Mouse (Mus musculus): Measurements from ENCODE around the gene Ccdc6.

Ccdc6 gene

DNA sequence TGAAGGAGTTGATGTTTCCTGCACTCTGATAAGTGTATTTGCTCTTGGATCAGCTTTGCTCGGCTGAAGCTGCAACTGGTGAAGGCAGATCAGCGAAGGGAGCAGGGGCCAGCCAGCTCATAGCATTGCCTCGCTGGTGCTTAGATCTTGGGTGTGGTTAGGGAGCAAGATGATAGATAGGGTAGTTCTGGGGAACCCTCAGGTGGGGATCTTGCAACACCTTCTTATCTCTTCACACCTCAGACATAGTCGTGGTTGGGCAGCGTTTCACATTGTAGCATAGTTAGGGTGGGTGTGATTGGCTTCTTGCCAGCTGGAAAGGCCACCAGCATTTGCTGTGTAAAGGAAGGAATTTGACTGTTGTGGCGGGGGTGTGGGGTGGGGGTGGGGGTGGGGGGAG lies 36.3 kb downstream of the Ccdc6 start:
- DNase-seq: no peak

DNA sequence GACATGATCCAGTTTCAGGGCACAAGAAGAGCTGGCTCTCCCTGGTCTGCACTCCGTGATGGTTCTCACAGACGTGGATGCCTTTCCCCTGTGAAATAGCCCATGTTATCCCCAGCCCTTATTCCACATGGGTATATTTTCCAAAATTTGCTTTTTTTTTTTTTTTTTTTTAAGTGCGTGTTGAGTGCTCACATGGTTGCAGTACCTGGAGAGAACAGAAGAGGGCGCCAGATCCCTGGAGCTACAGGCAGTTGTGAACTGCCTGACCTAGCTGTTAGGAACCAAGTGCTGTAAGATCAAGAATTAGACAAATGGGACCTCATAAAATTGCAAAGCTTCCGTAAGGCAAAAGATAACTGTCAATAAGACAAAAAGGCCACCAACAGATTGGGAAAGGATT lies 38.8 kb downstream of the Ccdc6 start:
- DNase-seq: peak; percentile 60

DNA sequence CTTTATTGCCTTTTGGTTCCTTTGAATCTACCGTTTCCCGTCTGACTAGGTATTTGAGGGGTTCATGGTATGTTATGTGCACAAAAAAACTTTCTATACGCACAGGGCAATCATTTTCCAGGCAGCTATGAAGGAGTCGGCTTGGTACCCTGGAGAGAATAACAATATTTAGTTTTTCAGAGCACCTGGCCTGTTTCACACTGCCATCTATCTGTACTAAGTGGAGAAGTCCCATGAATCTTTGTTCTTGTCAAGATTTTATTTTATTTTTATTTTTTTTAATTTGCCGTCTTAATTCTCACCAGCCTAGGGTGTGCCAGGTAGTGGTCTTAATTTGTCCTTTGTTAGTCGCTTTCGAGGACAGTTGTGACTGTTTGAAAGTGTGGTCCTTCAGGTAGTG lies 40.7 kb downstream of the Ccdc6 start:
- DNase-seq: no peak

DNA sequence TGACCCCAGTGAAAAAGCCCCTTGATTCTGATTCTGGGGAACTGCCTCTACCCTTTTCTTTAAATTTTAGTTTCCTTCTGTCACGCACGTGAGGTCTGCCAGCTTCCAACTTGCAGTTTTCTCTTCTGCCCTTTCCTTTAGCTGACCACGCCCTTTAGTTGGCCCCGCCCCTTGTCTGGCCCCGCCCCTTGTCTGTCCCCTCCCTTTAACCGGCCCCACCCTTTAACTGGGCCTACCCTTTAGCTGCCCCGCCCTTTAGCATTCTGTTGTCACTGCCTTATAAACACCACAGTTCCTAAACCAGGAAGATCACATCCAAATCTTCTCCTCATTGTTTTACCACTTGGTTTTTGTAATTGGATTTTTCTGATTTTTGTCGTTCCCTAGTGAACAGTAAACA lies 41.2 kb downstream of the Ccdc6 start:
- no peak for DNase-seq

DNA sequence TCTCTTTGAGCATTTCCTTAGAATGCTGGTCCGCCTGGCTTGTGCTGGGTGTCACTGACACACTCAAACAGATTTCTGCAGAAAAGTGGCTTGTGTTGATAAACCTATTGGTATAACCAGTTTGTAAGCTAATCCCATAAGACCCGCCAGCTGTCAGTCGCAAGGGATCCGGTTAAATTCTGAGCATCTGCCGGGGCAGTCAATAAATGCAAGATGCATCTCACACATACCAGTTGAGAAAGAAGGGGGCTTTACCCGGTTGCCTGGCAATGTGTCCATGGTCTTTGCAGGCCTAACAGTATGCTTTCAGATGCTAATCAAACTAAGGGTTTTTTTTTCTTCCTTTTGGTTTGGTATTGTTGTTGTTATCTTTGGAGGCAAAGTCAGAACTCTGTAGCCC lies 42.4 kb downstream of the Ccdc6 start:
- DNase-seq: no peak

DNA sequence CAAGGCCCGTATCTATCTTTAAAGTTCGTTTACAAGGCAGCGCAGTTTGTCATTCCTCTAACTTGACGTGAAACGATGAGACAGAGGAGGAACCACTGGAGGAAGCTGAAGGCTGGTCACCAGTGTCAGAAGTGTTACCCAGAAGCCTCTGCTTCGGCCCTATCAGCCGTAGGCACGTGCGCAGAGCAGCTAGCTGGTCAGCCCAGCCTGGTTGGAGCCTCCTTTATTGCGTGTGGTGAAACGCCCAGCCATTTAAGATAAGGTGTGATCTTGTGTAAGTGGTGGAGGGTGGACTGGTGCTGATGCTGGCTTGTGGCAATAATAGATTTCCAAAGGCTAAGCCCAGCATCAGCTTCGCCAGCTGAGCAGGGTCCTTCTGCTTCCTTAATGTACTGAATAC lies 43.5 kb downstream of the Ccdc6 start:
- DNase-seq: no peak

DNA sequence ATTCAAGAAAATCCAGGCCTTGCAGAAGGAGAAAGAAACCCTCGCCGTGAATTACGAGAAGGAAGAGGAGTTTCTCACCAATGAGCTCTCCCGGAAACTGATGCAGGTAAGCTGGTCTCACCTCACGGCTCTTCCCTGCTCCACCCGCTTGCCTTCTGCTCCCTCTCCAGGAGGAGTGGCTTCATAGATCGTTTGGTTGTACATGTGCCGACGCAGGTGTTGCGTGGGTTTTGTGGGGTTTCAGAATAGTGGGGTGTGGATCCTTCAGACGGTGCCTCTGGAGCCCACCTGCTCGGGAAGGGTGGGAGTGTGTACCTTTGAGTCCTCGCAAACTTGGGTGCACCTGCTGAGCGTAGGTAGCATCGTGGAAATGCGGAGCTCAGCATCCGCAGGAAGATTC lies 45.7 kb downstream of the Ccdc6 start:
- no peak for DNase-seq

DNA sequence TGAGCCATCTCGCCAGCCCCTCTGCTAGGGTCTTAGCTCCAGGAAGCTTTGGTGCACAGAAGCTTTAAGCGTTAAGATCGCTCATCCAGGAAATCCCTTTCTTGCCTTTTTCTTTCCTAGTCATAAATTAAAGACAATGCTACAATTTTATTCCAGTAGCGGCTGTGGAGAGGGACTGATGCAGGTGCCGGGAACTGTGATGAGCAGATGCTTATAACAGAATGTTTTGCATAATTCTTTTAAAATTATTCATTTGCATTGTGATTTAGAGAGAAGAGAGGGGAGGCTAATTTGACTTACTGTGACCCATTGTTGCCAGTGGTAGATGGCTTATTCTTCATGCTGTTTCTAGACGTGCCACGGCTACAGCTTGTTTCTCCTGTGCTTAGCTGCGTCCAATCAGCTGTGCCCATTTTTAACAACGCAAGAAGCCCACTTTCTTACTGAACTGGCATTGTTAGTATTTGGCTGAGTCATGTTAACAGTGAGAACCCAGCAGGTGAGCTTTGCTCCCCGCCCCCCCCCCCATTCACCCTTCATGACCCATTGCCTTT lies 47.2 kb downstream of the Ccdc6 start:
- DNase-seq: no peak

DNA sequence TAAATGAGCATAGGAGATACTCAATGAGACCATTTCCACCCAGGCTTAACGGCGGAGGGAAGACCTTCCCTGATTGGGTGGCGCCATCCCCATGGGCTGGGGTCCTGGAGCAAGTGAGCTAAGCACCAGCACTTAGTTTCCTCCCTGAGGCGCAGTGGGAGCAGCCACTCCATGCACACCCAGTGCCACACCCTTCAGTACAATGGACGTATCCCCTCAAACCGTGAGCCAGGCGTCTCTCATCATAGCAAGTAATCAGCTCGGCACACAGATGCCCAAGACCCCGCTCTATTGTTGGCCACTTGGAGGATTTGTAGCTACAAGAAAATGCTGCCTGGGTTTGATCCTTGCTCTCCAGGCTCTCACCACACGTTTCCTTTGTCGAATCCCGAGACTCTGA lies 49.0 kb downstream of the Ccdc6 start:
- no peak for DNase-seq

DNA sequence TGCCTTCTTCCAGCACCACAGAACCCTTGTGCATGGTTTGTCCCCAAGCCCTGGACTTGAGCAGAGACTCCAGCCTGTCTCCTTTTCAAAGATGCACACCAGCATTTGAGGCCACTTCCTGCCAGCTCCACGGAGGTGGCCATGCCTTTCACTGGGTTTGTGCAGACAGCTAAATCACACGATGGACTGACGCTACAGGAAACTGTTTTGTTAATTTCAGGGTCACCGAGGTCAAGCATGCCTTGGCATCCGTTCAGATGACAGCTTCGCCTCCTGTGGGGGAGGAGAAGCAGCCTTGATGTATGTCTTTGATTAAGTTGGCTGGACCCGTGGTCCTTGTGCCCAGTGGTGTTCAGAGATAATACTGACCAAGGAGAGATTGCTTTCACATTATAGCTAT lies 52.2 kb downstream of the Ccdc6 start:
- peak; percentile 26 for DNase-seq

DNA sequence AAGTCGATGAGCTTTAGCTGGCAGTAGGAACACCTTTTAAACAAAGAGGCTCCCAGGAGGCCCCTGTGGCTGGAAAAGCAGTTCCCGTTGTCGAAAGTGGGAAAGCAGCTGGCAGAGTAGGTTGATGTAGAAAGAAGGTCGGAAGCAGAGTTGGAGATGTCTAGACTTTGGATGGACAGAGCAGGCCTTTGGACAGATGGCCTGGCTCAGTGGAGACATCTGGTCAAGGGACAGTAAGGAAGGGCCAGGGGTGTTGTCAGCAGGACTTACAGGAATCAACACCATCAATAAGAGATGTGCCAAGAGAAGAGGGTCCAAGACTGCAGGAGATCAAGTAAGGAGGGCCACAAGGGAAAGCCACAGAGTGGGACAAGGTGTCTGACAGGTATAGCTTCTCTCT lies 53.4 kb downstream of the Ccdc6 start:
- DNase-seq: no peak

DNA sequence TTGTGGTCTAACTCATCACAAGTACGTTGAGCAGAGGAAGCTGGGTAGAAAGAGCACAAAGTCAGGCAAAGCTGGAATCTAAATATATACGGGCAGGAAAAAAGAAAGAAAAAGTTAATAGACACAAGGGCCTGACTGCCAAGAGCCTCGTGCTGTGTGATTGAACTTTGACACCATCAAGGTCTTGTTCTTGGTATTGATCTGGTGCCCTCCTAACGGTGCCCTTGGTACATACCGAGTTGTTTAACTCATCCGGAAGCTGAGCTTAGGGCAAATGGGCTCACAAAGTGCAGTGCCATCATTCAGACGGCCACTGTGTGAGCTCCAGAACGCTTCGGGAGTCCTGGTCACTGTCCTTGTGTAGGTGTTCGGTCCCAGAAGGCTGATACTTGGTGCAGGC lies 54.2 kb downstream of the Ccdc6 start:
- no peak for DNase-seq

DNA sequence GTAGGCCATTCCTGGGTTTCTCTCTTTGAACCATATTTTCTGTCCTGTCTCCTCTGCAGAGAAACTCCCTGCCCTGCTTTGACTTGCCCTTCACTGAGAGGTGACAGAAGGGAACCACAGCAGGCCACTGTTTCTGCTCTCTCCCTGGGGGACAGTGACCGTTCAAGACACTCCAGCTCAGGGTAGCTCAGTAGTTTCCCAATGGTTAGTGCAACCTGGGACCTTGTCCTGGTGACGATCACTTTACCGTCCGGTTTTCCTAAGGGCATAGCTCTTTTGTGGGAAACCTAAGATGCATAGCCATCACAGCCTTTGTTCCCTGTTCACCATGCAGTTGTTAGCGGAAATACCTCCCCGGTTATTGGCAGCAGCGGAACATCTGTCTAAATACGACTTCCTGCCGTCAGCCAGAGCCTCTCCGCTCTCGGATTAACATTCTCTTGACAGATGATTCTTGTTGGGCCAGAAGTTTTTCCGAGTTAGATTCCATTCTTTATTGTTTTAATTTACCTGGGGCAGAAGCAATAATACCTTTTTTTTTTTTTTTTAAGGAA lies 55.3 kb downstream of the Ccdc6 start:
- peak; percentile 51 for DNase-seq

DNA sequence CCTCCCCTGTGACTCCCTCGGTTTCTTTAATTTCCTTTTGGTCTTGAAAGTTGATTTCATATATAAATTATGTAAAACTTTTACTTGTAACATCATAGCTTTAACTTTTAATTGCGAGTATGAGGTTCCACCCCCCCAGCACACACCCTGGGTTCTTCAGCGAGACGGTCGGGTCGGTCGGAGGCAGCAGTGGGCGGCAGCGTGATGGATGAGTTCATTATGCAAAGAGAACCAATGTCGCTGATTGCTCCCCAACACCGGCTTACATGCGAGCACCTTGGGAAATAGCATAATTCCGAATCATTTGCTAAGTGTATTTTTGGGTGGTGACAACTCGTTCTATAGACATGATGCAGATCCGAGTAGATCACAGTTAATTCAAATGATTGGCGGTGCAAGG lies 56.9 kb downstream of the Ccdc6 start:
- no peak for DNase-seq

DNA sequence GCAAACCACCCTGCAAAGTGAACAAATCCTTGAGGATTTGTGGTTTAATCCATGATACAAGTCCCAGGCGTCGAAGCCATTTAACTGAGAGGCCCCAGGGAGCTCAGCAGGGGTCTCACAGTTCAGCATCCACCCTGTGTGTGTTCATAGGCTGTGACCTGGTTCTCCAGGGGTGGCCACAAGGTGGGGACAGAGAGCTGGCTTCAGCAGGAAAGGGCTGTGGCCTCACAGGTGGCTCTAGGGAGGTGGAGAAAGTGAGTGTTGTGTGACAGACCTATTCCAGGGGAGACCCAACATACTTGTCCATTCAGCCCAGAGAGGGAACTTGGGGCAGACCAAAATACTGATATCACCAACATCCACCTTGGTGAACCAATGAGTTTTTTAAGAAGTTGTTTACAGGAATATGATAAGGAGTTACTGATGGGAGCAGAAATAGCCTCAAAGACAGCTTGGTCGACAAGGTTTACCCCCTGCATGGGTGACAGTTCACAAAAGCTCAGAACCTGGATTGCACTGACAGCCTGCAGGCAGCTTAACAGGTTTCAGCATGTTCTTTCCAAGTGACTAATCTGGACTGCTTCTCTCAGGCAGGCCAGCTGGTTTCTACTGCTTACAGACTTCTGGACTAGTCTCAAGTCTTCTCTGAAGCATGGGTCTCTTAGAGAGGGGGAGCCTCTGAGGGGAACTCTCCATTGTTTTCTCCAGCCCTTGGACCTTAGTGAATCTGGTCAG lies 59.7 kb downstream of the Ccdc6 start:
- peak; percentile 50 for DNase-seq

DNA sequence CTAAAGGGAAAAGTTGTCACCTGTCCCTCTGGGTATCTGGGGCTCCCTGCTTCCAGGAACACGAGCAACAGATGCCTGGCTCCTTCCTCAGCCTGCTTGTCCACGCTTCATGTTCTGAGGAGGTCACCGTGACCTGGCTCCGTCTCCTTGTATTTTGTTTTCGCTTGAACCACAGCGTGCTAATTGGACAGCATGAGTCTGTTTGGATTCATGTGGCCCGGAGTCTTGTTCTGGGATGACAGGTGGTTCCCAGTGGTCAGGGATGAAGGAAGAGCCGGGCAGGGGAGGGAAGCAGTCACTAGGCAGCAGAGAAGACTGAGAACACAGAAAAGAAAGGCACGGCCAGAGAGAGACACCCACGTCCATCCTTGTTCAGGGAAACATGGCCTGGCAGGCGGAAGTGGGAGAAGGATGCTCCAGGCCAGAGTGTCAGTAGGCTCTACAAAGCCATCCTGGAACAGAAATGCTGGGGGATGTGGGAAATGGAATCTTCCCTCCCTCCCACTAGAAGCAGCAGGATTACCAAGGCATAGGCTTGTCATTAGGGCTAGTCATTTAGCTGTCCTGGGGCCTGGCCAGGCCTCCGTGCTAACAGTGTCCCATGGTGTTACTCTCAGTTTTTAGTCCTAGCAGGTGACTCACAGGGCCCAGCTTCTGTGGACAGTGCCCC lies 62.9 kb downstream of the Ccdc6 start:
- DNase-seq: no peak

DNA sequence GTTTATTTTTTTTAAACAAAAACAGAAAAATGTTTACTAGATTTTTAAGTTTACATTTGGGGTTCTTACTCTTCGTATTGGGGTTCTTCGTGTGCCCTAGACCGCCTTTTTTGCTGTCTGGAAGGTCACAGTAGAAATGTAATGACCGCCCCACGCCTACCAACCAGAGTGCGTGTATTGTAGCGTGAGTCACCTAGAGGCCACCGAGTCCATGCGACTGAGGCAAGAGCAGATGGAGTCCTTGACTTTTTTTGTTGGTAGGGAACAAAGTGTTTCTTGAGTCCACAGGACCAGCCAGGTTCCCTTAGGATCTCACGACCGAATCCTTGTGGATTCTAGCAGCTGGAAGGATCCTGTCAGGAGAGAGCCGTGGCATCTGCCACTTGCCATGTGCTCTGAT lies 63.9 kb downstream of the Ccdc6 start:
- DNase-seq: no peak

DNA sequence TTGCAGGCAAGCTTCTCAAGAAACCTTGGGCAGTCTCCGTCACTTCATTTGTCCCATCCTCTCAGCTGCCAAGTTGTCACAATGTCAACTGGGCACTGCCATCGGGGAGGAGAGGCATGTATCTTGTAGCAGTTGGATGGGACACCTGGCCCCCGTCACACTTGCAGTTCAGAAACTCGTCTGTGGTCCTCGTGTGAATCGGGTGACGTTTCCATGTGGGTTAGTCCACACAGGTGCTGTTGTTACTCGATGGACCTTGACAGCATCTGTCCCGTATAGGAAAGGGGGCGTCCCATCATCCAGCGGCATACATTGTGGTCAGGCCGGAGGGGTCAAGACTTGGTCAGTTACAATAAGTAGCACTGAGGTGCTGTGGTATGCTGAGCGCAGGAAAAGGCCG lies 64.6 kb downstream of the Ccdc6 start:
- no peak for DNase-seq

DNA sequence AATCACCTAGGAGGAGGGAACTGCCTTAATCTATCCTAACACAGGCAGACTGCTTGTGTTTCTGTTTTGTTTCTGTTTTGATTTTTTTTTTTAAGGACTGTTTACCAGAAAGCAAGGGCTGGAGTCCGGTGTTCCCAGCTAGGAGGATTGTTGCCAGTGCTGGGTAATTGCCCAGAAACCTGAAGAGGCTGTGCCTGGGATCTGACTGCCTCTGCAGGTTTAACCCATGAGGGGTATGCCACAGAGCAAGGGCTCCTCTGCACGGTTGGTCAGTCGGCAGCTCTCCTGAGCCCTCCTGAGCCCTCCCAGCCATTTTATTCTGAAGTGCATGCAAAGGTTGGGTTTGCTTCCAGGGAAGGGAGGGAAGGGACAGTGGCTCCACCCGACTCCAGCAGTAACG lies 66.8 kb downstream of the Ccdc6 start:
- peak; percentile 34 for DNase-seq

DNA sequence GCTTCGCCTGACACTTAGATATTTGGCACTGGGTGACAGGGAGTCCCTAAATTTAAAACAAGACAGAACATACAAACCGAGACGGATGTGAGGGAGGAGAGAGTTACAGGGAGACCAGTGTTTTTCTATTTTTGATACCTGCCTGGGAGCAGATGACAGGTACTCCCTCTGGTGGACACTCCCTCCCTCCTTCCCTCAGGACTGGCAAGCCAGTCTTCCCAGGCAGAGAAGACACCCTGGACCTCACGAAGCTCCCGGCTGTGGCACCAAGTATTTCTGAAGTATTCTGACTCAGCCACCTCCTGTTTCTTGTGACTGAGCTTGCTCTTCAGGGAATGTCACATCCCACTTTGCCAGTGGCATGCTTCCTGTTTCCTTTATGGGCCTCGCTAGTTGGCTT lies 69.0 kb downstream of the Ccdc6 start:
- peak; percentile 30 for DNase-seq

DNA sequence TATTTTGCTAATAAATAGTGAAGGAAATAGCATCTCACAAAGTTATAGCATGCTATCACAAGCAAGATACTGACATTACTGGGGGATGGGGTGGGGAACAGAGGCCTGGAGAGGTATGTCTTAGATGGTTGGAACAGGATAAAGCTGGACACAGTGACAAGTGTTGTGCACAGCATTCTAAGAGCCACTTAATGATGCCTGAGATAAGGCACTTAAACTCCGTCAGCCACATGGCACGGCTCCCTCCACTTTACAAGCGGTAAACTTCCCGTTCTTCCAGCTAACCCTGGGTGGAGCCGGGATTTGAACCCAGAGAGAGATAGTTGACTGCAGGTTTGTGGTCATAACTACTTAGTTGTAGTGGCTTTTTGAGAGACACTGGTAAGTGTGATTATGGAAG lies 69.5 kb downstream of the Ccdc6 start:
- peak; percentile 51 for DNase-seq

DNA sequence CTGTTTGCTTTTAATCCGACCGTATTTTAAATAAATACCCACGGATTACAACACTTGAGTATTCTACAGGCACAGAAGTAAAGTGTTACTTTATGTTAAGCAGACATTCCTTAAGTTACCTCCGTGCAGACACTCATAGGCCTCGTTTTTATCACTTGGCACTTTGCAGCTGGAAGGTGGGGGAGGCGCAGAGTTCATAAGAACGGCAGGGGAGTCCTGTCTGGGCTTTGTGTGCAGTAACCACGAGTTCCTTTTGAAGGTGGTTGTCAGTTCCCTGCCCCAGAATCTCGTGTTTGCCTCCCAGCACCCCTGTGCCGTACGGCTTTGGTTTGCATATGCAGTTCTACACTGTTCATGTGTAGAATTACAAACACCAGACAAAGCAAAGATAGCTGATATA lies 70.7 kb downstream of the Ccdc6 start:
- no peak for DNase-seq

DNA sequence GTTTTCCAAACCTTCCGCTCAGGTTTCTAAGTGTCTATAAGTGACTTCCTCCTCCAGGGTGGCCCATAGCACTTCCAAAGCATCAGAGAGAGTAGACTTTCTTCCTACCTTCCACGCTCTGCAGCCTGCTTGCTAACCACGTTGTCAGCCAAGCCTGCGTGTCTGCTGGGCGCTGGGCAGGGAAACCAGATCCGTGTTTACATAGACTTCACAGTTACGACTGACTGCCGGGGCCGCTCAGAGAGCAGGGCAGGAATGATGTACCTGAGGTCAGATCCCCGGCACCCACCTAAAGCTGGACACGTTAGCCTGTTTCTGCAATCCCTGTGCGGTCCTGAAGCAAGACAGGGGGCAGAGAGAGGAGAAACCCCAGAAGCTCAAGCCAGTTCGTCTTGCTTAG lies 71.5 kb downstream of the Ccdc6 start:
- no peak for DNase-seq

DNA sequence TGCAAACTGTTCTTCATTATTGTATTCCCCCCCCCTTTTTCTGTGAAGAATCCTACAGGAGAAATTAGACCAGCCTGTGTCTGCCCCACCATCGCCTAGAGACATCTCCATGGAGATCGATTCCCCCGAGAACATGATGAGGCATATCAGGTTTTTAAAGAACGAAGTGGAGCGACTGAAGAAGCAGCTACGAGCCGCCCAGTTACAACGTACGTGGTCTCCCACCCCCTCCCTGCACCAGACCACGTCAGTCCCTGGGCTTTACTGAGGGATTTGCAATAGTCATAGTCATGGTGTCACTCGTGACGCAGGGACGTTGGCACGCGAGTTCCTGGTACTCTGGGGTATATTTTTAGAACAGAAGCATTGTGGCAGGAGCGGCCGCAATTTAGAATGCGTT lies 72.1 kb downstream of the Ccdc6 start:
- no peak for DNase-seq
